Mouse (Mus musculus): ENCODE measurements around the gene Gp5. TPM values are rescaled to one million over a fixed set of nuclear protein-coding genes. Genes with fewer than 3 reads are reported as not detected.
"Not testable (repeated sequence)": the region's sequence is repeated elsewhere in the genome, so short reads cannot be mapped to it uniquely, and the experiment has no call there.

Gp5 gene
- 1 to 10 TPM; 2.0 to 2.4 (median 2.3) TPM for total RNA-seq (2022)

DNA sequence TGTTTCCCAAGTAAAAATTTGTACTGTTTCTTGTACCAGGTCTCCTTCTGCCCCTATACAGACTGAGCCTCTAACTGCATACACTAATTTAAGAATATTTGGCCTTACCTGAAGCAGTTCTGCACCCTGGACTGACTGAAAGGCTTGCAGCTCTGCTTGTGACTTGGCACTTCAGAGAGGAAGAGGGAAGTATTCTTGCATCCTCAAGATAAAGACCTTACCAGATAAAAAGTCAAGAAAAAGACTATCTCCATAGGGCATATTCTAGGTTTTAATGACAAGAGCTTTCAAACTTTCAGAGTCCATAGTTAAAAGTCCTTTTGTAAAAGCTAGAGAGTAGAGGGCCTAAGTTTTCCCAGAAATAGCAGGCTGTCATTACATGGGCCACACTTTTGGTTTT lies at the start of gene Gp5:
Gene Gp5 (minus strand): TSS at position 133 of the 400 bp plus-strand sequence.
- no peak for DNase-seq (ENCODE audit: low spot score in 2 of 2)

DNA sequence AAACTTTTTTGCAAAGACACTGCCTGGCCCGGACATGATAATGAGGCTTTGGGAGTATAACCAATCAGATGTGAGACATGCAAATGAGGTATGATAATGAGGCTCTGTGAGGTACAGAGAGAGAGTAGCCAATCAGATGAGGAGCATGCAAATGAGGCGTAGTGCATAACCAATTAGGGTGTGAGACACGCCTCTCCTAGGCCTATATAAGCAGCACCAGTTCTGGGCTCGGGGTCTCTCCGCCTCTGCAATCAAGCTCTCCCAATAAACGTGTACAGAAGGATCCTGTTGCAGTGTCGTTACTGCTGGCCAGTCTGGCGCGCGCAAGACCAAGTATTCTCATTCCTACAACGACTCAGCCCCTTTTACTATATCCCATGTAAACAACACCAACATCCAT lies 42.9 kb upstream of the Gp5 start:
- not testable (repeated sequence) for DNase-seq (ENCODE audit: low spot score in 2 of 2)

GRCm38 (mm10) chr16:30314236-30314635 lies 3.7 kb upstream of the Gp5 start:
- no peak for DNase-seq (ENCODE audit: low spot score in 2 of 2)

GRCm38 (mm10) chr16:30310171-30310515 lies 436 bp downstream of the Gp5 start:
- no peak for DNase-seq (ENCODE audit: low spot score in 2 of 2)

- DNase-seq (ENCODE audit: low spot score in 2 of 2) = peak in 1 of 2 experiments; percentile 19
These were observed 996 bp downstream of the Gp5 start for GRCm38 (mm10) chr16:30309395-30310170.

DNA sequence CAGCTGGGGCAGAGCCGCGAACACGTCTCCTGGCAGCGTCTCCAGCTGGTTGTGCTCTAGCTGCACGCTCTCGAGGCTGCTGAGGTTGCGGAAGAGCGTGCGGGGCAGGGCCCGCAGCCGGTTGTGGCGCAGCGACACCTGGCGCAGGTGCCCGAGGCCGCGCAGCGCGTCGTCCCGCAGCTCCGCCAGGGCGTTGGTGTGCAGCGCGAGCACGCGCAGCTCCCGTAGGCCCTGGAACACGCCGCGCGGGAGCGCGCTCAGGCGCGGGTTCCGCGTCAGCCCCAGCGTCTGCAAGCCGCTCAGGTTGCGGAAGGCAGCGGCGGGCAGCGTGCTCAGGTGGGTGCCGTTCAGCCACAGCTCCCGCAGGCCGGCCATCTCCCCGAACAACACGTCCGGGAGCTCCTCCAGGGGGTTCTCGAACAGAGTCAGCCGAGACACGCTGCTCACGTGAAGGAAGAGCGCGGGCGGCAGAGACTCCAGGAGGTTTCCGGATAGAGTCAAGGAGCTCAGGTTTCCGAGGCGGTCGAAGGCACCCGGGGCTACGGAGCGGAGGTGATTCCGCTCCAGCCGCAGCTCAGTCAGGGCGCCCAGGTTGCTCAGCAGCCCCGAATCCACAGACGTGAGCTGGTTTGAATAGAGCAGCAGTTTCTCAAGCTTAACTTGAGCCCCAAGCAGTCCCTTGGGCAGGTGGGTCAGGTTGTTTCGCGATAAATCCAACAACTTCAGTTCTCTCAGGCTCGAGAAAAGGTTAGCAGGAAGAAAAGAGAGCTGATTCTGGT lies 1.8 kb downstream of the Gp5 start:
- DNase-seq (ENCODE audit: low spot score in 2 of 2) = peak in 1 of 2 experiments; percentile 58

GRCm38 (mm10) chr16:30307961-30308615 lies 2.5 kb downstream of the Gp5 start:
- DNase-seq (ENCODE audit: low spot score in 2 of 2) = no peak

DNA sequence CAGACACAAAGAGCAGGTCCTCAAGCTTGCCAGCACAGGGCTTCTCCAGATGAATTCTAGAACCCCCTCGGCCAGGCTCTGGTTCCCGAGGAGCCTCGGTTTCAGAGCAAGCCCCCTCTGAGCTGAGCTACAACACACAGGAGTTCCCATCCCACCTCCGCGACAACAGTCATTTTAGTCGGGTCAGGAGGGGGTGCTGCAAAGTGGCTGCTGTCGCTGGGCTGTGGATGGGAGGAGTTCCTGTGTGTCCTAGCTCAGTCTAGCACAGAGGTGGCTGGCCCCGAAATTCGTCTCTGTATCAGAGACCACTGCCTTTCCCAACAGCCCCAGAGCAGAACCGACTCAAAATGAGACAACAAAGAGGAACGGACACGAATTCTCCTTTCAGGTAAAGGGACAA lies 3.3 kb downstream of the Gp5 start:
- DNase-seq (ENCODE audit: low spot score in 2 of 2) = no peak

DNA sequence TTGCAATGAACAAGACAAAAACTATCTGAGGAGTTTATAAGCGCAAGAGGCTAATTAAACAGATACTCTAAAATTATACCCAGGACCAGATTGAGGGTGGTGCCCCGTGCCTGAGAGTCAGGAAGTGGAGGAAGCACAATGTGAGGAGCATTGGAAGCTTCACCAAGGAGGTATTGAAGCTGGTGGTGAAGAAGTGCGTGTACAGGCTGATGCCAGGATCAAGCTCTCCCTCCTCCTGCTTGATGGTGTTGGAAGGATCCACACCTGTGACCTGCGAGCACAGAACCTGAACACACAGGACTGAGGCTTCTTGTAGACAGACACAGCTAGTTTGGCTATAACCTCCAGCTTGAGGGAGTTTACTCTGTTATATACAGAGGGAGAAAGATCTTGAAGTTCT lies 4.5 kb downstream of the Gp5 start:
- DNase-seq (ENCODE audit: low spot score in 2 of 2) = no peak

GRCm38 (mm10) chr16:30304236-30304635 lies 6.3 kb downstream of the Gp5 start:
- no peak for DNase-seq (ENCODE audit: low spot score in 2 of 2)

- no peak for DNase-seq (ENCODE audit: low spot score in 2 of 2)
These were observed 7.2 kb downstream of the Gp5 start for GRCm38 (mm10) chr16:30303411-30303810.

DNA sequence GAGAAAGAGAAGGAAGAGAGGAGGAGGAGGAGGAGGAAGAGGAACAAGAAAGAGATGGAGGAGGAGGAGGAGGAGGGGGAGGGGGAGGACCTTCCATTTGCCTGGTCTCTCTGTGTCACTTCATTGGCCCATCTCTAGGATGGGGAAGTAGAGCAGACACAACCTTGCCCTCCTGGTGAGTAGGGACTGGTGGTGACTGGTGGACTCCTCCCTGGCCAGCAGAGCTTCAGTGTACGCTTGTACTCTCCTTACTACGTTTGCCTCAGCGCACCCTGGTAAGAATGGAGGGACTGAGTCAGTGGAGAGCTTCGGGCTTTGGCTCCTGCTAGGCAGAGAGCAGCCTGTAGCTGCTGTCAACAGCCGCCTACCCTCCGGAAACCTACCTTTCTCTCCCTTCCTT lies 7.9 kb downstream of the Gp5 start:
- no peak for DNase-seq (ENCODE audit: low spot score in 2 of 2)

- no peak for DNase-seq (ENCODE audit: low spot score in 2 of 2)
These were observed 10.8 kb downstream of the Gp5 start for GRCm38 (mm10) chr16:30299711-30300277.

DNA sequence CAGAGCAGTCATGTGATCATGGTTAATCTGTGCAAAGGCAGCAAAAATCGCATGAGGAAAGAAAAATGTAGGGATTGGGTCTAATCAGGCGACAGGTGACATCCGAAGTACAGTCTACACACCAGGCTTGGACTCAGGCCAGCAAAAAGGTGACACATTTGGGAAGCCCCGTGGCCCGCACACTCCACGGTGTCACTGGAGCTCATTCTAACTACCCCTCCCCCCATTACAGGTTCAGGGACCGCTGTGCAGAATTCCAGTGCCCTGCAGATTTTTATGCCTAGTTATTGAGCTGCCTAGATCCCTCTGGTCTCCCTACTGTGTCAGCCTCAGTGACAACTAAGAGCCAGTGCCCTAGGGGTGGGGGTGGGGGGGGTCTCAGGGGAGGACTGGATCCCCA lies 13.1 kb downstream of the Gp5 start:
- DNase-seq (ENCODE audit: low spot score in 2 of 2) = no peak

- no peak for DNase-seq (ENCODE audit: low spot score in 2 of 2)
These were observed 13.8 kb downstream of the Gp5 start for GRCm38 (mm10) chr16:30296601-30297275.

DNA sequence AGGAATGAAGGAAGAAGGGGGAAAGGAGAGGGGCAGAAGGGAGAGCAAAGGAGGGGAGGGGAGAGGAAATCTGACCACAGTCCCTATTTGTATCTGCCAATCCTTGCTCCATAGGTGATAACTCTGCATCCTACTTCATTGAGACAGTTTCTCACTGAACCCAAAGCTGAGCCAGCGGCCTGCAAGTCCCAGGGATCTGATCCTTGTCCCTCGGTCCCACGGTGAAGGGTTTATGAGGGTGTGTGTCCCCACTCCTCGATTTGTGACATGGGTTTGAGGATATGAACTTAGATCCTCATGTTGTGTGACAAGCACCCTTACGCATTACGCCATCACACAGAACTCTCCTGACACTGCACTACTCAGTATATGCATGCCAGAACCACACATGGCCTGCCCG lies 15.5 kb downstream of the Gp5 start:
- DNase-seq (ENCODE audit: low spot score in 2 of 2) = no peak

DNA sequence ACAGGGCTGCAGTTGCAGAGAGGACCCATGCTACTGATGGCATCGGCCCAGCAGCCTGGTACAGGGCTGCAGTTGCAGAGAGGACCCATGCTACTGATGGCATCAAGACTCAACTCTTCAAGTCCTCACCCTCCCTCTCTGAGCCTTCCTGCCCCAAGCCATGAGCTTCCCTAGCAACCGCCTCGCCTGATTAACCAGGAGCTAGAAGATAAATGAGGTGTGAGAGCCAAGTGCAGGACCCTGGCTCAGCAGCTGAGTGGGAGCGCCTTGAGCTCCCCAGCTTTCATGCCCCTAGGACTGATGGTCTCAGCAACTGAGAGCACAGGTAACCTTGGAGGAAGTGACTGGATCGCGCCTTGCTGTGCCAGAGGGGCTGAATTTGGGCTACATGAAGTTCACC lies 20.1 kb downstream of the Gp5 start:
- no peak for DNase-seq (ENCODE audit: low spot score in 2 of 2)

- DNase-seq (ENCODE audit: low spot score in 2 of 2) = no peak
These were observed 24.9 kb downstream of the Gp5 start for GRCm38 (mm10) chr16:30285701-30286100.

- no peak for DNase-seq (ENCODE audit: low spot score in 2 of 2)
These were observed 26.7 kb downstream of the Gp5 start for GRCm38 (mm10) chr16:30283743-30284337.

- no peak for DNase-seq (ENCODE audit: low spot score in 2 of 2)
These were observed 27.6 kb downstream of the Gp5 start, which contains the start of gene Lrrc15 for GRCm38 (mm10) chr16:30282844-30283495. TSS of gene Lrrc15 (minus strand) at chr16:30283256.
